24 mouse cellular contexts compared by ENCODE assay signal in genomic region chr8:7323067-7323675, GRCm38 (mm10).
A peak's percentile ranks its signal among the peaks of the same experiment; 100 is the strongest.
DNase-seq lines count a peak whose midpoint lies in the region; ATAC-seq and TF ChIP-seq lines count a peak whose summit lies in the region.
"Had no signal": no experiment of that assay in that cellular context is flagged by ENCODE, and none has a peak within 500 bp of the region (broad histone marks: within the 10 kb centered on the region; RNA-seq: fewer than 3 reads in every experiment).

No protein-coding gene starts in this region.

- 0 out of 2 replicates have a peak, but pooled peaks cover 8% of the 10 kb centered on the region for H3K27me3 ChIP-seq in forebrain, embryonic 10.5 days (ENCODE audit: poor library complexity, severe bottlenecking)
- H3K27me3 ChIP-seq in forebrain, embryonic 16.5 days (replicated peaks; ENCODE audit: control insufficient read depth, insufficient read depth, low read length), result no peaks in the 10 kb centered on the region
- H3K27me3 ChIP-seq in kidney, embryonic 14.5 days (ENCODE audit: control insufficient read depth, insufficient read depth, low read length), result no peaks in the 10 kb centered on the region
- H3K27me3 ChIP-seq in kidney, adult 2 months (replicated peaks; ENCODE audit: control insufficient read depth, insufficient read depth, low read length), result no peaks in the 10 kb centered on the region
- no peaks in the 10 kb centered on the region for H3K27me3 ChIP-seq in neural tube, embryonic 12.5 days (replicated peaks)
- H3K27me3 ChIP-seq in neural tube, embryonic 15.5 days (replicated peaks), result no peaks in the 10 kb centered on the region
- H3K27me3 ChIP-seq: embryonic facial prominence, embryonic 12.5 days; heart, embryonic 13.5 days; hindbrain, embryonic 15.5 days; liver, embryonic 12.5 days had no signal

- no peak for TF ChIP-seq POLR2A in kidney, adult 2 months (IDR thresholded peaks at IDR 0.05; ENCODE audit: low read depth, low read length)

- no peak for TF ChIP-seq CTCF in kidney, adult 2 months (conservative IDR thresholded peaks at IDR 0.05; ENCODE audit: insufficient read depth, insufficient read length, low read depth, low read length)

- DNase-seq in forebrain, embryonic 10.5 days (ENCODE audit: extremely low spot score, low spot score), result no peak
- DNase-seq in kidney, adult 2 months, result no peak
- no peak for DNase-seq in adipocyte (ENCODE audit: low spot score)
- DNase-seq in retina, postnatal 1 day, result no peak
- DNase-seq: adrenal gland, postnatal 36 days; cerebellum, adult 9-10 months; gastrocnemius, postnatal 25 days; heart, adult 2 months; heart, postnatal 14 days; kidney, postnatal 10 days; lung, adult 18-20 months; lung, postnatal 14 days; right cerebral cortex, postnatal 4 days; thymus, postnatal 25 days had no signal

- WGBS in forebrain, embryonic 10.5 days, result 58% methylated on average over 3 of the region's 3 CpGs
- 34% methylated on average over 3 of the region's 3 CpGs for WGBS in forebrain, embryonic 16.5 days
- 48% methylated on average over 3 of the region's 3 CpGs for WGBS in kidney, embryonic 14.5 days
- WGBS in kidney, adult 2 months, result 60% methylated on average over 3 of the region's 3 CpGs
- WGBS in neural tube, embryonic 12.5 days, result 11% methylated on average over 3 of the region's 3 CpGs
- WGBS in neural tube, embryonic 15.5 days, result 11% methylated on average over 3 of the region's 3 CpGs

- H3K4me2 ChIP-seq in forebrain, embryonic 16.5 days (ENCODE audit: low read length), result no peak overlapping the region
- H3K4me2 ChIP-seq in kidney, embryonic 14.5 days (replicated peaks; ENCODE audit: low read depth, low read length), result no peak overlapping the region
- H3K4me2 ChIP-seq in neural tube, embryonic 12.5 days (replicated peaks), result 0 out of 2 replicates have a peak overlapping the region, but pooled peaks have one; percentile 5
- no peak overlapping the region for H3K4me2 ChIP-seq in neural tube, embryonic 15.5 days
- H3K4me2 ChIP-seq: embryonic facial prominence, embryonic 12.5 days; heart, embryonic 13.5 days; hindbrain, embryonic 15.5 days; liver, embryonic 12.5 days had no signal

- H3K36me3 ChIP-seq in forebrain, embryonic 10.5 days (replicated peaks), result no peaks in the 10 kb centered on the region
- no peaks in the 10 kb centered on the region for H3K36me3 ChIP-seq in forebrain, embryonic 16.5 days (ENCODE audit: control insufficient read depth, insufficient read depth)
- no peaks in the 10 kb centered on the region for H3K36me3 ChIP-seq in kidney, embryonic 14.5 days (ENCODE audit: control insufficient read depth, insufficient read depth, low read length)
- H3K36me3 ChIP-seq in kidney, adult 2 months (ENCODE audit: control insufficient read depth, insufficient read depth, low read length), result no peaks in the 10 kb centered on the region
- H3K36me3 ChIP-seq in neural tube, embryonic 12.5 days, result no peaks in the 10 kb centered on the region
- H3K36me3 ChIP-seq in neural tube, embryonic 15.5 days, result no peaks in the 10 kb centered on the region
- H3K36me3 ChIP-seq: embryonic facial prominence, embryonic 12.5 days; heart, embryonic 13.5 days; hindbrain, embryonic 15.5 days; liver, embryonic 12.5 days had no signal

- H3K9ac ChIP-seq in forebrain, embryonic 16.5 days (replicated peaks; ENCODE audit: low read depth, low read length), result no peak overlapping the region
- no peak overlapping the region for H3K9ac ChIP-seq in kidney, embryonic 14.5 days (ENCODE audit: low read depth, low read length)
- H3K9ac ChIP-seq in neural tube, embryonic 12.5 days, result no peak overlapping the region
- H3K9ac ChIP-seq in neural tube, embryonic 15.5 days (replicated peaks), result no peak overlapping the region
- H3K9ac ChIP-seq: embryonic facial prominence, embryonic 12.5 days; heart, embryonic 13.5 days; hindbrain, embryonic 15.5 days; liver, embryonic 12.5 days had no signal

- H3K9me3 ChIP-seq in forebrain, embryonic 10.5 days, result no peaks in the 10 kb centered on the region
- H3K9me3 ChIP-seq in forebrain, embryonic 16.5 days (ENCODE audit: control insufficient read depth, low read length), result no peaks in the 10 kb centered on the region
- H3K9me3 ChIP-seq in kidney, embryonic 14.5 days (ENCODE audit: control insufficient read depth, low read length), result no peaks in the 10 kb centered on the region
- H3K9me3 ChIP-seq in neural tube, embryonic 12.5 days, result no peaks in the 10 kb centered on the region
- H3K9me3 ChIP-seq in neural tube, embryonic 15.5 days (replicated peaks), result no peaks in the 10 kb centered on the region
- H3K9me3 ChIP-seq: embryonic facial prominence, embryonic 12.5 days; heart, embryonic 13.5 days; hindbrain, embryonic 15.5 days; liver, embryonic 12.5 days had no signal

- H3K4me3 ChIP-seq in forebrain, embryonic 10.5 days, result no peak overlapping the region
- H3K4me3 ChIP-seq in forebrain, embryonic 16.5 days (replicated peaks; ENCODE audit: low read length), result no peak overlapping the region
- no peak overlapping the region for H3K4me3 ChIP-seq in kidney, embryonic 14.5 days (ENCODE audit: low read length)
- H3K4me3 ChIP-seq in kidney, adult 2 months (ENCODE audit: insufficient read depth, low read depth, low read length), result no peak overlapping the region
- H3K4me3 ChIP-seq in neural tube, embryonic 12.5 days, result no peak overlapping the region
- no peak overlapping the region for H3K4me3 ChIP-seq in neural tube, embryonic 15.5 days (replicated peaks)
- H3K4me3 ChIP-seq: embryonic facial prominence, embryonic 12.5 days; heart, adult 2 months; heart, embryonic 13.5 days; hindbrain, embryonic 15.5 days; left cerebral cortex, adult 2 months; liver, embryonic 12.5 days had no signal

- H3K27ac ChIP-seq in forebrain, embryonic 10.5 days, result peak overlapping the region; percentile 3; the same call in 1 of the 2 replicates
- no peak overlapping the region for H3K27ac ChIP-seq in forebrain, embryonic 16.5 days (ENCODE audit: low read length)
- no peak overlapping the region for H3K27ac ChIP-seq in kidney, embryonic 14.5 days (ENCODE audit: low read depth, low read length)
- H3K27ac ChIP-seq in kidney, adult 2 months (ENCODE audit: insufficient read depth, low read depth, low read length), result no peak overlapping the region
- no peak overlapping the region for H3K27ac ChIP-seq in neural tube, embryonic 12.5 days
- no peak overlapping the region for H3K27ac ChIP-seq in neural tube, embryonic 15.5 days (replicated peaks)
- H3K27ac ChIP-seq: embryonic facial prominence, embryonic 12.5 days; heart, adult 2 months; heart, embryonic 13.5 days; hindbrain, embryonic 15.5 days; left cerebral cortex, adult 2 months; liver, embryonic 12.5 days had no signal

- no peak for ATAC-seq in forebrain, embryonic 16.5 days
- ATAC-seq in kidney, embryonic 14.5 days (ENCODE audit: low FRiP score, low TSS enrichment), result 0 out of 2 replicates have a peak, but pooled peaks have one; percentile 32
- ATAC-seq in neural tube, embryonic 12.5 days (ENCODE audit: low FRiP score, low read depth), result peak; percentile 51
- ATAC-seq in neural tube, embryonic 15.5 days (ENCODE audit: low FRiP score), result no peak
- ATAC-seq: intestine, postnatal 0 days; liver, embryonic 12.5 days had no signal

- H3K4me1 ChIP-seq in forebrain, embryonic 10.5 days, result peaks cover 23% of the 10 kb centered on the region
- no peaks in the 10 kb centered on the region for H3K4me1 ChIP-seq in forebrain, embryonic 16.5 days (replicated peaks; ENCODE audit: control insufficient read depth, insufficient read depth, low read length)
- no peaks in the 10 kb centered on the region for H3K4me1 ChIP-seq in kidney, embryonic 14.5 days (ENCODE audit: control insufficient read depth, insufficient read depth, low read length)
- H3K4me1 ChIP-seq in kidney, adult 2 months (ENCODE audit: control insufficient read depth, insufficient read depth, low read length), result no peaks in the 10 kb centered on the region
- H3K4me1 ChIP-seq in neural tube, embryonic 12.5 days, result 0 out of 2 replicates have a peak, but pooled peaks cover 4% of the 10 kb centered on the region
- peaks cover 4% of the 10 kb centered on the region; the same call in 1 of the 2 replicates for H3K4me1 ChIP-seq in neural tube, embryonic 15.5 days
- H3K4me1 ChIP-seq: embryonic facial prominence, embryonic 12.5 days; heart, embryonic 13.5 days; hindbrain, embryonic 15.5 days; liver, embryonic 12.5 days had no signal

Comparison
In these comparisons a context has a peak if more than half of its experiments do, and no peak if none do; other contexts are left out.
1. ATAC-seq: peak in kidney, embryonic 14.5 days (single experiment) and neural tube, embryonic 12.5 days (single experiment); none in forebrain, embryonic 16.5 days (single experiment) and neural tube, embryonic 15.5 days (single experiment).